Mouse (Mus musculus): ENCODE measurements around the gene Slc7a11.

The Slc7a11 gene

DNA sequence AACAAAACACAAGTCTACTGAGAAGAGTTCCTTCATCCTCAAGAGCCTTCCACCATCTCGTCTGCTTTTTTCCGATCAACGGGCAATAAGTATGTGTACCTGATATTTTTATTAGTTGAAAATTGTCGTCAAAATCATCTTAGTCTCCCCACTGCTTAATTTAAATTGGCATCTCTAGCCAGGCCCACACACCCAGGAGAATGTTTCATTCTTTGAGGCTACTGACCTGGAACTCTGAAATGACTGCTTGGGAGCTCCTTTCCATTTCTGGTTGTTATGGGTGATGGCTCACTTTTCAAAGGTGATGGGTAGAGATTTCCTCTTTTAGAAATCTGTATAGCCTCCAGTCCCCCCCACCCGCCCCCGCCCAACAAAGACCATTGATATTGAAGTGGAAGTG lies 54.6 kb downstream of the Slc7a11 start:
- DNase-seq, result no peak

DNA sequence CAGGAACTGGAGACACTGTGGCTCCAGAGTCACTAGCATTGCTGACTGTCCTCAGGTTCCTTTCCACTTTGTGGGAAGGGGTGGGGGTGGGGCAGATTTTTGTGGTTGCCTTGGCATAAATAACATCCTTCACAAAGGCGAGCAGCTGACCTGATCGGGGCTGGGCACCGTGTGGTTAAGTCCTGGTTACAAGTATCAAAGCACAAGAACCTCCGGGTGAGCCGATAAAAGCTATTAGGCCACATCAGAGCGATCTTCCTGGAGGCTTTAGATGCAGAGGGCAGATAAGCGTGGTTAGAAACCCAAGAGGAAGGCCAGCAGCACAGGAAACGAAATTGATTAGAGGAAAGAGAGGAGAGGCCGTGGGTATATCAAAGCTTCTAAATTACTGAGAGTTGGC lies 55.1 kb downstream of the Slc7a11 start:
- no peak for DNase-seq

DNA sequence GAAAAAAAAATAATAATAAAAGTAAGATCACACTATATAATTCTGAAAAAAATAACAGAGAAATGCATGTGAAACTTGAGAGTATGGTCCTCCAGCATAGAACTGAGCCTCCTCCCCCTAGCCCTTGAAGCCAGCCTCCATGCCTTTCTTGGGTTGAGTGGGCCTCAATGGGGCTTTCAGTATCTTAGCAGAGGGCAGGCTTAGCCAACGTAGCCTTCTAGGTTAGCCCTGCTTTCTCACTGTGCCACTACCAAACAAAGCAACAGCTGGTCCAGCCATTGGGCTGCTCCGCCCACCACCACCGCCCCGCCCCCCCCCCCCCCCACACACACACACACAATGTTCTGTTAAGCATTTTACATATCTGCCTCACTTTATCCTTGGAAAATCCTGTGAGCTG lies 56.1 kb downstream of the Slc7a11 start:
- DNase-seq, result no peak

DNA sequence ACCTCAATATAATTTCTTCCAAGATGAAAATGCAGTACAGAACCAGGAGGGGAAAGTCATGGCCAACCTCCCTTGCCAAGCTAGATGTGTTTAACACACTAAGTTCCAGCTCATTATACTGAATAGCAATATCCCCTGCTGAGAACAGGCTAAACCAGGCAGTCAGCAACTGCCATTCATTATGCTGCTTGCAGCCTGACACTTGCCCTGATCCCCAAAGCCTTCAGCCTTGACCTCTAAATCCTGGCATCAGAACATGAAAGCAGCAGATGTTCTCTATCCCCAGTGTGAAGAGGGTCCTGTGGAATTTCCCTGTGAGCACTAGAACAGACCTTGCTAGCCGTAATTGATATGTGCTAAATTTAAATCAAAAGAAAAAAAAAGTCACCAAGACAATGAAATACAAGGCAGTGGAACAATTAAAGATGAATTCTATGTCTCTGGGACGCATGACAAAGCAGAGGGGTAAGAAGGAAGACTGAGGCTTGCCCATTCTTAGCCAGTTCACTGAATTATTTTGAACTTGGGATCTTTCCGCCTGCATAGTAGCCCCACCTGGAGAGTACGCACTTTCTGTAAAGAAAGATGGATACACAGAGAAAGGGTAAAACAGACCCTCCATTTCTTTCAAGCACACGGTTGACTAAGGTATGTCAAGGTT lies 56.7 kb downstream of the Slc7a11 start:
- no peak for DNase-seq

DNA sequence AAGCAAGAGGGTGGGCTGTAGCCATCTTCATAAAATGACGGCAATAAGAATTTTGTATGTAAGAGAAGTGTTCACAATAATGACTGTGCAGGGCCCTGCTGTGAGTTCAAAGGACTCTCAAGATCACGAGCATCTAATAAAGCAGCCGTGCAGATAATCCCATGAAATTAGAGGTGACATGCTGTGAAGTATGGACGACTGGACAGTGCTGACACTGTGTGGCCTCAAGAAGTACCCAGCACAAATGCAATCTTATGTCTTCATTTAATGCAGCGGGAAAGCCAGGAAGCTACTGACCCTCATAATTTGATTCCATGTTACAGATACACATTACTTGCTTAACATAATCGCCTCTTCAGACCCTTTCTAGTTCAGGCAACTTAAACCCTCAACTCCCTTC lies 57.3 kb downstream of the Slc7a11 start:
- no peak for DNase-seq

DNA sequence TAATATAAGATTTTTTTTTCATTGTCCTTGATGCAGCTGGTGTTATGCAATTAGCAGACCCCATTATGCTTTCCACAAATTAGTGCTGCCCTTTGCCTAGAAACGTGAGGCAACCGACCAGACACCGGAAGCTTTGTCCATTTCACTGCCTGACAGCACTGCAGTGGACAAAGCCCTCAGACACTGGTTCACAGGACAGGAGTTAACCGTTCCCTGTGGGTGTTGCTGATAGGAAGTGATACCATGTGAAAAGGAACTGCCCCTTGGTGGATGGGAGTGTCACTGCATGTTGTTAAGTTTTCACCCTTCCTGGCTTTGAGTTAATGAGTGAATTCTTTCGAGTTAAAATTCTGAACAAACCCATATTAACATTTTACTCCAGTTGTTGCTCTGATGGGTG lies 60.7 kb downstream of the Slc7a11 start:
- peak in 1 of 2 experiments; percentile 29 for DNase-seq

DNA sequence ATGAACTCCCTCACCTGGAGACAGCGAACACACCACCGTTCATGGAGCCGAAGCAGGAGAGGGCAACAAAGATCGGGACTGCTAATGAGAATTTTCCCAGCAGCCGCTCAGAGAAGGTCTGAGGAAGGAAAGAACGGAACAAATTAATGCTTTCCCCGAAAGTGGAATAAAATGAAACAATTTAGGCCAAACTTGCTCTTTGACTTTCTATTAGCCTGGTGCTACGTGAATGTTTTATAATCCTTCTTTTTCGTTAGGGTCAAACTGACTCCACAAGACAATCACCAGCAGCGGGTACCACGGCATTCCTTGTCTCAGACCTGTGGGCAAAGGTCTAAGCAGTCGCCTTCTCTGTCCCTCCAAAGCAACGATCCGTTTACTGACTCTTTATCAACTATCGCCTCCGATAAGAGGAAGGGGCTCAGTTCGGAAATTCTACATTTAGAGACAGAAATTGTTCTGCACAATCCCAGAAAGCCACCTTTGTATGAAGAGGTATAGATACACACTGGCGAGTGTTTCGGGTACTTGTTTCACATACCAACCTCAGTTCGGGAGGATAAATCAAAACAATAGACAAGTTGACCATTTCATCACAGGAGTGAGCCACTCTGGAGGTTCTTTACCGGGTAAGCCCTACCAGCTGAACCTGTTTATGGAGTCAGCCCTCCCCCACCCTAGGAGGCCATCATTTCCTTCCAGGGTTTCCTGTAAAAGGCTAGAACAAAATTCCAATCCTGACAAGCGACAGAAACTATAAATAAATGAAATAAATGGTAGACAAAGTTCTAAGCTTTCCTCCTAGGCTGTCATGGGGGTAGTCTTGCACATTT lies 61.3 kb downstream of the Slc7a11 start:
- DNase-seq, result peak in 1 of 2 experiments; percentile 12

DNA sequence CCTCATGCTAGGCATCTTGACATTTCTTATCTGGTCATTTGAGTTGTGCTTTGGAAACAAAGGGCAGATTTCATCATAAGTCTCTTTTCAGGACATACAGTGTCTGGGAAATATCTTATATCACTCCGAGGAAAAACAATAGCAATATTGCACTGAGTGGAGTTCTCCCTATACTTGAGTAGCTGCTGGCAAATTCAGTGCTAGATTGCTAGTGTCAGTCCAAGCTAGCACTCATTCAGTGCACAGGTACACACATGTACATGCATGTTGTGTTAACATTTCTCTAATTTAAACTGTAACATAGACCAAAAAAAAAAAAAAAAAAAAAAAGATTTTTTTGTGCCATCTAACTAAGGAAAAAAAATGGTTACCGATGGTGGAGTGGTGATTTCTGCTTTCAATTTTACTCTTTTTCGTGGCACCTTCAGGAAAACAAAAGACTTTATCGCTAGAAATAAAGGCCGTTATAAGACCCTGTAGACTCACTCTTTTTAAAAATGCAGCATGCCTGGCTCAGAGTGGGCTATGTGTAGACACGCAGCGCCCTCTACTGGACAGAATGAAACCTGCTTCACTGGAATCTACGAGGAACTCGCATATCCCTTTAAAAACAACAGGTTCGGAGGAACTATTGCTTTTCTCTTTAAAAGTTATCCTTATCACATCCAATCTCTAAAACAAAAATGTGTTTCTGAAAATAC lies 62.1 kb downstream of the Slc7a11 start:
- DNase-seq, result peak; percentile 57 to 81

DNA sequence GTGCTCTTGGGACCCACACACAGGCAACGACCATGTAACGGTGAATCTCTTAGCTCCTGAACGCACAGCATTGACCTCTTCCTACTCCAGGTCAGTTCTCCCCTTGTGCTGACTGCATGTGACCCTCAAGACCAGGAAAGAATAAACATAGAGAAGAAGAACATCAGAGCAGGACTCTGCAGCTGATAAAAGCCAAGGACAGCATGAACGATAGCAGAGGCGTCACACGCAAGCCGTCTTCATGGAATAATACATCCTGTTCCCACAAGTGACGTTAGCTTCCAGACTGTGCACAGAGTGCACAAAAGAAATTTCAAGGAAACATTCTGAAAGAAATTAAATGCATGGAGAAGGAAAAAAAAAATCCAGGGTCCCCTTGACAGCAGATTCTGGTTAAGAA lies 63.5 kb downstream of the Slc7a11 start:
- no peak for DNase-seq

DNA sequence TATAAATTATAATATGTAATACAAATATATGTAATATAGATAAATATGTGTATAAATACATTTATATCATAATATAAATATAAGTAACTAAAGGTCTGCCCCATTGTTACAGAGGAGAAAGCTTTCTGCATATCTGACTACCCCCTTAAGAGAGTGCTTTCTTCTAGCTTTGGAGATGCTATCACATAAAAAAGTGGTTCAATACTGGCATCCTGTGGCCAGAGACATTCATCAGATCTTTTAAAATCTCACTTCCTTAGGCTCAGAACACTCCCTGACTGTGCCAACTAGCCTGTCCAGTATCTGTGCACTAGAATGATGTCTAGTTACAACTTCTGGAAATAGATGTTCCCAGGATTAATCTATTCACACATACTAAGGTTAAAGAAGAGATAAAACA lies 67.9 kb downstream of the Slc7a11 start:
- DNase-seq, result no peak

DNA sequence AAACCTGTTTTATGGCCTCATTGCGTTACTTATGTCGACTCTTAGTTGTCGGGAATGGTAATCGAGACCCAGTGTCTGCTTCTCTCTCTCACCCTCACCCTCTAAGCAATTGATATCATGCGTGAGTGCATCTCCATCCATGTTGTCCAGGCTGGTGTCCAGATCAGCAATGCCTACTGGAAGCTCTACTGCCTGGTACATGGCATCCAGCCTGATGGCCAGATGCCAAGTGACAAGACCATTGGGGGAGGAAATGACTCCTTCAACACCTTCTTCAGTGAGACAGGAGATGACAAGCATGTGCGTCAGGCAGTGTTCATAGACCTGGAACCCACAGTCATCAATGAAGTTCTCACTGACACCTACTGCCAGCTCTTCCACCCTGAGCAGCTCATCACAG lies 73.6 kb downstream of the Slc7a11 start:
- no peak for DNase-seq

DNA sequence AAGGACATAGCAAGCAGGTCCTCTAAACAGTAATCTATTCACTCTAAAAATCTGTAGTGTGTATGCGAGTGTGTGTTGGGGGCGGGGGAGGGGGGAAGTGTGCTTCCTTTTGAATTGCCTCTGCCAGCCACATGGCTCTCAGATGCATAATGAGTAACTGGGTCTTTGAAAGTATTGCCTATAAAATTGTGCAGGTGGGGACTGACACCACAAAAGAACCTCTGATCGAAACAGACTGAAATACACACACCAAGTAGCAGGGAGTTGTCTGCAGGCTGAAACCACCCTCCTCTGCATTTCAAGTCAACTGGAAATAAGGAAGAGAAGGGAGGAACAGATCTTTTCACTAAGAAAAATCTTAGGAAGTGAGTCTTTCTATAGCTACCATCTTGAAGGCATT lies 76.2 kb downstream of the Slc7a11 start:
- no peak for DNase-seq

DNA sequence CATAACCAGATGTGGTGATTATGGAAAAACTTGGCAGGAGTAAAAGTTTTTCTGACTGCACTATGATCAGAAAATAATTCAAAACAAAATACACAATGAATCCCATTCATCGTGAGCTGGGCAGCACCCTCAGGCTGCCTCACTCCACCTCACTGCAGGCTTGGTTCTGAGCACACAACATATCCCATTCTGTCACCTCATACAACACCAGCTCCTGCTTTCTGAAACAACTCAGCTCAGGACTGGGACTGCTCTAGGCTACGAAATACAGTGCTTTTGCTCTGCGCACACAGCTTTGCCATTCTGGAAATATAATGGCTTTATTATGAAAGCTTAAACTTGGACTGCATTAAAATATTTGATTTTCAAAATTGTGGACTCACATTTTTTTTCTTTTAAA lies 79.8 kb downstream of the Slc7a11 start:
- no peak for DNase-seq

DNA sequence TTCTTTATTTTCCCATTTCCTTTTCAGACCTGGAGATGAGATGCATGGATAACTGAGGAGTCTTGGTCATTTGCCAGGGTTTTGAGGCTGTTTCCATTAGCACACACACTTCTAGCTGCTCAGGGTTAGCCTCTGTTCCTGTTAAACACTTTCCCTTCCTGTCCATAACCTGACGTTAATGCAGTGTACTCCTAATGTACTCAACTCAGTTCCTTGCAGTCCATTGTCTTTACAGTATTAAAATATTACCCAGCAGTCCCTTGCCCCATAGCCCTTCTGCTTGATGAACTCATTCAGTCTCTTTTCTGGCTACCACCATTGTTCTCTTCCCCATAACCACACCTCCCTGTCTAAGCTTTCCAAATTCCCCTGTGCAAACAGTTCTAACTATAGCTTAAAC lies 96.3 kb downstream of the Slc7a11 start:
- DNase-seq, result no peak

DNA sequence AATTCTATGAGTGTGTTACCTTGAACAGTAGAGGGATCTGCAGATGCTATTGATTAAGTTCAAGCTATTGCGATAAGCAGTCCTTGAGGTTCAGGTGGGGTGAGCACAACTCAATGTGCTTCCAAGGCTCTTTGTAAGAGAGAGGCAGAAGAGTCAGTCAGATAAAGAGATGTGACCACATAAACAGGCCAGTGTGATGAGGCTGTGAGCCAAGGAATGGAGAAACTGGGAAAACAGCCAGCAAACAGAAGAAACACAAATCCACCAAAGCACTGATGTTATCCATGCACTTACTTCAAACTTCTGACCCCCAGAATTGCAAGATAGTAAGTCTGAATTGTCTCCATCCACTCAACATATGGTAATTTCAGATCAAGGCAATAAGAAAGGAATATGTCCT lies 99.0 kb downstream of the Slc7a11 start:
- peak in 1 of 2 experiments; percentile 14 for DNase-seq

DNA sequence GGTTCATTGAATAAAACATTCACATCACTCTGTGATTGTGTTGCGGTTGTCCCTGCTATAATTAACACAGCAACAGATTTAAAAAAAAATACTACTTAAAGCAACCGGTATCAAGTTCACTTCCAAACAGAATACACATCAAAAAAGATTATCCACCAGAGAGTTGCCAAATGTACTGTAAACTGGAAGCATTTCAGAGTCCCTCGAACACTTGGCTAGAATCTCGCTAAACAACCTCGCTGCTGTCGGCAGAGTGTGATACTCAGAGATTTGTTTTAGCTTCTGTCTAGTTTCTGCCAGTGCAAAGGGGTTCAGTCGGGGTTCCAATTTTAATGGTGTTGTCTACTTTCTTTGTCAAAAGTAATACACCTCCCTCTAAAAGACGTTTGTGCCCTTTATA lies 118.9 kb downstream of the Slc7a11 start:
- DNase-seq, result no peak

DNA sequence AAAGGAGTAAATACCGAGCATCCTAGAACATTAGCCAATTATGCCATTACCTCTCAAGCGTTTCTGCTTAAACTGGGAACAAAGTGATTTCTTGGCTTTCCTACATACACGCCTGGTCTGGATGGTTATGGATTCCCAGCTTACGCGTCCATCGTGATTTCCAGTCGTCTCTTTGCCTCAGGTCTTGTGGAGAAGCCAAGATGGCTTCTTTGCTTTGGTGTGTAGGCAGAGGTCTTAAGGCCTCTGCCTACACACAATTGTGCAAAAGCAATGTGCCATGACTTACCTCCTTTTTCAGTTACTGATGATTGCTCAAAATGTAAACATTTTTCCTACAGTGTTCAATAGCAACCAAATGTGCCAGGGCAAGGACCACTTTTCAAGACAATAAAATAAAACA lies 119.5 kb downstream of the Slc7a11 start:
- no peak for DNase-seq

DNA sequence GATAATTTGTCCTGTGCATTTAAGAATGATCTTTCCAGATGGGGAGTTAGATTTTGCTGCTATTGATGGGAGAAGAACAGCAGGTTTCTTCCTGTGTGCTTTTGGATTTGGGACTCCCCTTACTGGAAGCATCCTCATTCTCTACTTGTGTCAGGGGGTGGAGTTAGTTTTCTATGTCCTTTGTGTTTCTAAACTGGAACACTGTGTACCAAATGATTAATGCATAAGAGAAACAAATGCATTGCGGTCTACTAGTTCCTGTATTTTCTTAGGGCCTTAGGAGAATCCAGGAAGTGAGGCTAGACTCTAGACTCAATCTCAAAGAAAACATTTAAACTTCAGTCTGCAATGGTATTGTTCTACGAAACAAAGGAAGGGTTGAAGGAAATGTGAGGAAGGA lies 122.6 kb downstream of the Slc7a11 start:
- no peak for DNase-seq

DNA sequence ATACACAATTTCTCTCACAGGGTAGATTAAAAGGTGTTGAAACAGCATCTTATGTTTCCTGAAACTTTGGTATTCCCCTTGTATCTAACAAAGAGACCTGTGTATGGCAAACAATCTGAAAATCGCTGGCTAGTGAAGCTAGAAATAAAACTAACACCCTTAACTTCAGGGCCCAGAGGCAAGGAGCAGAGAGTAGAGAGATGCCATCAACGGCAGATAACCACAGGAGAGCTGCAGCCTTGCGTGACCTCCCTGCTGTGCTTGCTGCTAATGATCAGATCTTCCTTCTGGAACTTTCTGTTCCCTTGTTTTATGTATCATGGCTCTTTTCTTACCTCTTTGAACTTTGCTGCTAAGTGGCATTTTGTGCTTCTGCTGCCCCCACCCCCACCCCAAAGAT lies 125.3 kb downstream of the Slc7a11 start:
- no peak for DNase-seq

DNA sequence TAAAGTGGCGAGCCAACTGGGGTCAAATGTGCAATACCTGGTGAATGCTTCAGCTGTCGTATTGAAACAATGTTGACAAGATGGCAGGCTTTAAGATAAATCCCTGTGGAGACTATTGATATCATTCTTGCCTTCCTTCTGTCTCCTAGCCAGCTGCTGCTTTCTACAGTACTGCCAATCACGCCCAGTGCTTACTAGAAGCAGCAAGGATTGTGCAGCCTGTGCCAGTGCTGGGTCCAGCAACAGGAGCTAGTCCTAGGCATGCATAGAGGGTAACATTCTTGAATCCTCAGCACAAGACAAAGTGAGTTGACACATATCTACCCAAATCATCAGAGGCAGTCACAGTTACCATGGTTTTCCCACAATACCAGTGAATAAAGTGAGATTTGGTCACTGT lies 129.6 kb downstream of the Slc7a11 start:
- no peak for DNase-seq

DNA sequence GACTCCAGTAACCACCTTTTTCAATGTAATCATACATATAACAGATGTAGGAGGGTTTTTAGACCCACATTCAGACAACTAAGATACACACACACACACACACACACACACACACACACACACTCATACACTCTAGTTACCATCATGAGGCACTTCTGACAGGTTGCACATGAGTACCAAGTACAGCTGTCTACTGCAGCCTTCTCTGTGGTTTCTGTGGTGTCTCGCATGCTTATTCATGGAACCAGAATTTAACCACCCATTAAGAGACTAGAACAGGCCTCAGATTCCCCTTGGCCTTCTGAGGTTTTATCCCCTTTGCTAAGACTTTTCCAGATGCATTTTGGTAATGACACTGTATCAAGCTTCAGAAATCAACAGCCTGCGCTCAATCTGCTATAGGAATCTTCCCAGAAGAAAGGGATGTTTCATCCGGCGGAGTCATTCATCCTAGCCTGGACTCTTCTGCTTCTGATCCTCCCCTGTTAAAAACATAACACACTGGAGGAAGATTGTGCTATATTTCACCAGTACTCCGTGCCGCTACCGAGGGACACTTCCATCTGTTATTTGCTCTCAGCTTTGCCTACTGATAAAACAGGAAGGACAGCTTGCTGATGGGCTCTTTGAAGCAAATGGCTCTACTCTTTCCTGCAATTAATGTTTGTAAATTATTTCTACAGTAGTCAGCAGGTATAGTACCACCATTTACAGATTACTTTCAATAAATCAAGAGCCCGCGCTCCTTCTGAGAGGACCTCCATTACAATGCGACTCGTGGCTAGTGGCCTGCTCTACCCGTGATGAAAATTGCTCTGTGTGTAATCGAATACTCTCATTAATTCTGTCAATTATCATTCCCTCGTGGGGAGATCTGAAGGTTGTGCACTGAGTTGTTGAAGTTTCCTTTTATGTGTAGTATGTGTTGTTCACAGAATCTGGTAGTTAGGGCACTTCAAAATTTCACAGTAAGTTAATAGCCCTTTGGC lies 135.8 kb downstream of the Slc7a11 start:
- DNase-seq, result no peak

DNA sequence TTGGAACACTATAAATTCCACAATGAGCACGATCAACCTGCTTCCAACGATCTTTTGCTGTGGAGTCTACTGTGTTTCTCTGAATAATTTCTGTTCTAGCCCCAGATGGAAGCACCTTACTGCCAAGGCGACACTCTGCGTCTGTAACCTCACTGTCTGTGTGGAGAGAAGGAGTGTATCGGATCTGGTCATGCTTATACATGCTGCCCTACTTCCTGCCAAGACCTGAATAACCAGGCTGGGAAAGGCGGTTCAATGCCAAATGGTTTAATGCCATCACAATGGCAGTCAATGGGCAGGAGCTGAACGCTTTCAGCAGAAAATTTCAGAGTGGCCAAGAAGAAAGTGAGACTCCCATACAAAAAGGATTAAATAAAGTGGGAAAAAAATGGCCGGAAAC lies 137.1 kb downstream of the Slc7a11 start:
- no peak for DNase-seq

DNA sequence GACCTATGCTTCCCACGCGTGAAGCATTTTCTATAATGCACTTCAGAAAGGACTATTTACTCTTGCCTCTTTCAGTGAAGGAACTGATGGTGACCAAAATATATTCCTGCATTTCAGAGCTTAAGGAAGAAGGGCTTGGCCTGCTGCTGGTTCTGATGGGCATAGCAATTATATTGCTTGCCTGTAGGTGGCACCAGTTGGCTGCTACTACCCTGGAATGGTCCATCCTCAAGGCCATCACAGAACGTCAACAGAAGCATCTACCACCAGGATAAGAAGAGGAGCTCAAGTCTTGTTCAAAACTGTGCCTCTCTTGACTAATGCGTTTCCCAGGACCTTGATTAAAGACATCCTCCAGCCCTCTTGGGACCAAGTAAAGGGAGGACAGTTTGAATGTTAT lies 139.3 kb downstream of the Slc7a11 start:
- peak in 1 of 2 experiments; percentile 55 for DNase-seq

Measured in lung, postnatal 4 days (tissue).